Mouse (Mus musculus): ENCODE measurements at regions not wholly inside any gene's neighbourhood (a gene's known extent, or its start where the extent isn't known, plus 50 kb on each side); places are given as distances from the start of the nearest gene placed in this dataset.
A peak's percentile ranks its signal among the peaks of the same experiment; 100 is the strongest.

DNA sequence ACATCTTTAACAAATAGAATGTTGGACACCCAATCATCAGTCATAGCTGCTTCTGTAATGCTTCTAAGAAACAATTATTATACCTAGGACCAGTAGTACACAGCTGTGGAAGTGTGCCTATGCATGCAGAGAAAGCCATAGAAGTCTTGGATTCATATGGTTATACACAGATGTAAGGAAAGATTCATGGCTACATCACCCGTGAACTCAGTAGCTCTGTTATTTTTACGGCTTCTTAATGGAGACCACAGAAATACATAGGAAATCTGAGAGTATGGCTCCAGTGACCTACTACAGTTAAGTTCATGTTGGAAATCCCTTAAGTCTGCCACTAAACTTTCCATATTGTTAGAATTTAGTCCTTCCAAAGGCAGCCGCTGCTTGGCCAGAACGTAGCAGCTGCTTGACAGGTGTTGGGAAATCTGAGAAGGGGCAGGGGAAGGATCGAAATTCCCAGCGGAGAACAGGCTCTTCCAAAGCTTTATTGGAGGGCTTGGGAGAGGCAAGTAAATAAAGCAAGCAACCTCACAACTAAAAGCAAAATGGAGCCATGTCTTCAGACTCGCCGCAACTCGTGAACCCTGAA lies 78.8 kb upstream of the Ankfn1 start:
- Histone ChIP-seq H3K9me3 (replicated peaks) (no peaks in the 10 kb centered on the region), H3K9ac (no peak overlapping the region), H3K27ac (no peak overlapping the region), H3K4me2 (no peak overlapping the region), H3K4me3 (no peak overlapping the region), H3K4me1 (no peaks in the 10 kb centered on the region), H3K36me3 (ENCODE audit: poor library complexity, severe bottlenecking) (no peaks in the 10 kb centered on the region), H3K27me3 (no peaks in the 10 kb centered on the region)
- WGBS, result 87% methylated on average over 9 of the region's 9 CpGs
- no peak for ATAC-seq

DNA sequence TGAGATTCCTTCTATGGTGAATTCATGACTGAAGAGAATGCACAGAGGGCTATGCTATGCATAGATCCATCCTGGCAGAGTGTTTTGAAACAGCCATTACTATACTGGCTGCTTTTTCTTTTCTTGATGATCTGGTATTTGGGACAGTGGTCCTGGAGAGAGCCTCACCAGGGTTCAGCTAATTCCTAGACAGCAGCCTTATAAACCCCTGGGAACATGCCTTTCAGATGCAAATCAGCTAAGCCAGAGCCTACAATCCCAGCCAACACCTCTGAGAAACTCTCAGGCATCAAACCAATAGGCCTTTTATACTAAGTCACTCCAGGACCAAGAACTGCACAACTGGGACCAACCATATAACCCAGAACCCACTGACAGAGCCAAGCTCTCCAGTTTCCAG lies 64.4 kb upstream of the Ankfn1 start:
- H3K4me3 ChIP-seq, result no peak overlapping the region
- H3K27me3 ChIP-seq, result no peaks in the 10 kb centered on the region
- H3K4me2 ChIP-seq, result no peak overlapping the region
- no peaks in the 10 kb centered on the region for H3K36me3 ChIP-seq (ENCODE audit: poor library complexity, severe bottlenecking)
- peaks cover 19% of the 10 kb centered on the region for H3K4me1 ChIP-seq
- no peak overlapping the region for H3K9ac ChIP-seq
- H3K27ac ChIP-seq, result no peak overlapping the region
- H3K9me3 ChIP-seq (replicated peaks), result no peaks in the 10 kb centered on the region
- ATAC-seq, result no peak

DNA sequence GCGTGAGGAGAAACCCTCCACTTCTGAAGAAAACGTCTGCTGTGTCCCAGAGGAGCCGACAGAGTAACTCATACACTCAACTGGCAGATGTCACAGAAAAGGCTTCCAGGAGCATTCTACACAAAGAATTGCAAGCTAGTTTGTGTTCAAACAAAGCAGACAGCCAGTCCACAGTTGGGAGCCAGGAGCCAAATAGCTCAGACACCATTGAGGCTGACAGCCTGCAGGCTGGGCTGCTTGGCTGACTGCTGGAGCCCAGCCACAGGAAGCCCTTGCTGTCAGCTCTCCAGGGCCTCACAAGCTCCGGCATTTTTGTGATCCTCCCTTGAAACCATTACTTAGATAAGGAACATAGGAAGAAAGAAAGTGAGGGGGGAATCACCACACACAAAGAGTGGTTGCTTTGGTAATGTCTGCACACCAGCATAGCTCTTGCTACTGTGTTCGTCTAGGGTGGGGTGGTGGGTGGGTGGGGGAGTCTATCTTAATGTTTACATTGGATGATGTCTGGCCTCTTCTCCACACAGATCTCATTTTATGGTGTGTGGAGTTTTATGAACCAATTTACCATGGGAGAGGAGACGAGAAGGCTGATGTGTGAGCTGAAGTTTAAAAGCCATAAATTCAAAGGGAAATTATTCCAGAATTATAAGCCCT lies 62.3 kb upstream of the Ankfn1 start:
- Histone ChIP-seq H3K4me3 (no peak overlapping the region), H3K27me3 (no peaks in the 10 kb centered on the region), H3K36me3 (ENCODE audit: poor library complexity, severe bottlenecking) (no peaks in the 10 kb centered on the region), H3K27ac (no peak overlapping the region), H3K9me3 (replicated peaks) (no peaks in the 10 kb centered on the region), H3K9ac (no peak overlapping the region), H3K4me1 (peaks cover 19% of the 10 kb centered on the region), H3K4me2 (no peak overlapping the region)
- 17% methylated on average over 6 of the region's 6 CpGs for WGBS
- ATAC-seq, result peak; percentile 75

DNA sequence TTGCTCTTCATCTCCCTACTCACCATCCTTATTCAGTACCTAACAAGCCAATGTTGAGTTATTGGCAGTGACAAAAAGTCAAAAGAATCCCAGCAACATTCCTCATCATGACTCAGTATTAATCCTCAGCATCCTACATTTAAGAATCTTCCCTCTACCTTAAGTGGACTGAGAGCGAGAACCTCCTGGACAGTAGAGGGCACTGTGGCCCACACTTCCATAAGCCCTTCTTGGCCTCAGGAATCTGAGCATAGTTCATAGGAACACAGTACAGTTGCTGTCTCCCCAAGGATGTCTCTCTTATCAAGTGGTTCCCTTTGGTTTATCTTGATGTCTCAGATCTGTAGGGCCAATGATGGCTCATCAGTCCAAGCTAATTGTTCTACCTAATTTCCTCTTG lies 60.5 kb upstream of the Ankfn1 start:
- H3K9me3 ChIP-seq (replicated peaks), result no peaks in the 10 kb centered on the region
- no peak overlapping the region for H3K9ac ChIP-seq
- no peak for ATAC-seq
- peaks cover 19% of the 10 kb centered on the region for H3K4me1 ChIP-seq
- 97% methylated on average over 1 of the region's 1 CpGs for WGBS
- no peaks in the 10 kb centered on the region for H3K36me3 ChIP-seq (ENCODE audit: poor library complexity, severe bottlenecking)
- H3K4me3 ChIP-seq, result no peak overlapping the region
- no peak overlapping the region for H3K27ac ChIP-seq
- H3K4me2 ChIP-seq, result no peak overlapping the region
- H3K27me3 ChIP-seq, result no peaks in the 10 kb centered on the region

DNA sequence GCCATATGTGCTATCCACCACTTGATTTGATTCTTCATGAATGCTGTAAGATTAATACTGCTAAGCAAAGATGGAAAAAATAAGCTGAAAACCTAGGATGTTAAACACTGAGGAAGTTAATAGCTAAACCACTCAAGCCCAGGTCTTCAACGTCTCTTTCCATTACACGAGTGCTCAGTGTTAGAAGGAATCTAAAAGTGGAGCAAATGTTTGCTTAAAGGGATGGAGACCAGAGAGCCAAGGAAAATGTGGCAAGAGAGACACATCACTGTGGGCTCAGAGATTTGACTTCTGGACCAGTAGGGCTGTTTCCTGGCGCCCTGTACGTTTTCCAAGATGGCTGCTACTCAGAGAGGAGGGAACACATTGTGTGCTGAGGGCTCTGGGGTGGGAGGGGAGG lies 59.4 kb upstream of the Ankfn1 start:
- 92% methylated on average over 4 of the region's 4 CpGs for WGBS
- no peak overlapping the region for H3K9ac ChIP-seq

DNA sequence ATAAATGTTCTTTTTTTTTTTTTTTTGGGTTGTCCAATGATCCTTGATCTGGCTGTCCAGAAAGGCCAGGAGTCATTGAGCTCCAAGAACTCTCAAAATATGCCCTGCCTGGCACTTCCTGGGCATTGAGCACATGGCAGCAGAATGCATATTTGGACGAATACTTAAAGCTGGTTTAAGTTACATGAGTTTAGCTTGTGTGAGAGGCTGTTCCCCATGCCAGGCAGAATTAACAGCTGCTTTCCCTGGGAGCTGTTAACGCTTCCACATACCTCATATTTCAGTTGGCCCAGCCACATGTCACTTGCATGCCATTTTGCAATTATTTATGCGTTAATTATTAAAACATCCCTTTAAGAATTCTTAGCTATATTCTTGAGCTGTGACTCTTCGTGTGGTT lies 56.6 kb upstream of the Ankfn1 start:
- H3K27ac ChIP-seq, result no peak overlapping the region
- H3K4me2 ChIP-seq, result no peak overlapping the region
- no peaks in the 10 kb centered on the region for H3K36me3 ChIP-seq (ENCODE audit: poor library complexity, severe bottlenecking)
- H3K9ac ChIP-seq, result no peak overlapping the region
- WGBS, result 85% methylated on average over 4 of the region's 4 CpGs
- H3K4me1 ChIP-seq, result no peaks in the 10 kb centered on the region
- no peaks in the 10 kb centered on the region for H3K9me3 ChIP-seq (replicated peaks)
- H3K4me3 ChIP-seq, result no peak overlapping the region
- ATAC-seq, result no peak
- H3K27me3 ChIP-seq, result no peaks in the 10 kb centered on the region

More for the DNA sequence above, 59.4 kb upstream of the Ankfn1 start:
- ATAC-seq, result no peak
- H3K36me3 ChIP-seq (ENCODE audit: poor library complexity, severe bottlenecking), result no peaks in the 10 kb centered on the region
- no peak overlapping the region for H3K4me3 ChIP-seq
- no peaks in the 10 kb centered on the region for H3K9me3 ChIP-seq (replicated peaks)
- H3K4me2 ChIP-seq, result no peak overlapping the region
- no peak overlapping the region for H3K27ac ChIP-seq
- peaks cover 16% of the 10 kb centered on the region for H3K4me1 ChIP-seq
- no peaks in the 10 kb centered on the region for H3K27me3 ChIP-seq

DNA sequence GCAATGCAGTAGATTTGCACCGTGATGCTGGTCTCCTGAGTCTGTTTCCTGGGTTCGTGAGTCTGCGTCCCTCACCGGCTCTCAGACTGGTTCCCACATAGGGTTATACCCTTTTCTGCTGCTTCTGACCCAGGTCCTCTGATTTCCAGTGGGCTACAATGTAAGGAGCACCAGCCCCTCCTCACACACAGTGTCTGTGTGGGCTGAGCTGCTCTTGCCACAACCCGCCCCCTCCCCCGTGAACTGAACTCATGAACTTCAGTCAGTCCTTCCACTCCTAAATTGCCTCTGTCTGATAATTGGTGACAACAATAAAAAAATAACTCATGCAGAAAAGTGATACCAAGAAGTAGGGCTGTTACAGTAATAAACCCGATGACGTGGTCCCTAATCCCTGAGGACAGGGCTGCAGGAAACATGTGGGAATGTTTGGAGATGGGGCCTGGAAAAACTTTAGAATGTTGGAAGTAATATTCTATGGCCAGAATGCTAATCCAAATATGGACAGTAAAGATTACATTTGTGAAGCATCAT lies 54.2 kb upstream of the Ankfn1 start:
- no peak for ATAC-seq
- H3K9ac ChIP-seq, result no peak overlapping the region
- H3K36me3 ChIP-seq (ENCODE audit: poor library complexity, severe bottlenecking), result no peaks in the 10 kb centered on the region
- no peaks in the 10 kb centered on the region for H3K27me3 ChIP-seq
- H3K9me3 ChIP-seq (replicated peaks), result no peaks in the 10 kb centered on the region
- H3K4me2 ChIP-seq, result no peak overlapping the region
- no peaks in the 10 kb centered on the region for H3K4me1 ChIP-seq
- H3K27ac ChIP-seq, result no peak overlapping the region
- WGBS, result 81% methylated on average over 8 of the region's 8 CpGs
- H3K4me3 ChIP-seq, result no peak overlapping the region

All from forebrain, embryonic 13.5 days (tissue).